Mouse (Mus musculus) forebrain, embryonic 14.5 days (tissue): ENCODE results near the gene Avl9. TPM values are rescaled to one million over a fixed set of nuclear protein-coding genes. Genes with fewer than 3 reads are reported as not detected.
A peak's percentile ranks its signal among the peaks of the same experiment; 100 is the strongest.

ENCODE experiments used
- ATAC-seq: fragments of 200-750 bp; cut with Nextera tagmentation; 2 replicates; pipeline ENCODE4 v1.8.0; 2017; ENCODE audit warnings: mild to moderate bottlenecking, moderate library complexity
- DNase-seq: peaks from one replicate; pipeline ENCODE4 v3.0.0-alpha.2; 2015; ENCODE audit warnings: low spot score
- H3K27ac ChIP-seq: fragments of 300-500 bp; sonication (generic); 2 replicates; pipeline ENCODE4 v1.5.1; 2014; ENCODE audit warnings: low read depth, mild to moderate bottlenecking, control low read depth, low read length, moderate library complexity
- H3K27me3 ChIP-seq: fragments of 300-500 bp; sonication (generic); replicated peaks from 2 replicates; pipeline ENCODE4 v1.6.1; 2014; ENCODE audit warnings: low read length, control low read depth, mixed read lengths; ENCODE audit not compliant: control insufficient read depth, insufficient read depth
- H3K36me3 ChIP-seq: fragments of 300-500 bp; sonication (generic); 2 replicates; pipeline ENCODE4 v1.6.1; 2014; ENCODE audit warnings: low read length, control low read depth; ENCODE audit not compliant: control insufficient read depth, insufficient read depth
- H3K4me1 ChIP-seq: fragments of 300-500 bp; sonication (generic); 2 replicates; pipeline ENCODE4 v1.6.1; 2014; ENCODE audit warnings: antibody characterized with exemption, low read length, control low read depth; ENCODE audit not compliant: control insufficient read depth, insufficient read depth
- H3K4me2 ChIP-seq: fragments of 300-500 bp; sonication (generic); 2 replicates; pipeline ENCODE4 v1.6.1; 2014; ENCODE audit warnings: mild to moderate bottlenecking, control low read depth, low read length
- H3K4me3 ChIP-seq: fragments of 300-500 bp; sonication (generic); 2 replicates; pipeline ENCODE4 v1.5.1; 2014; ENCODE audit warnings: low read depth, low read length, control low read depth
- H3K9ac ChIP-seq: fragments of 300-500 bp; sonication (generic); 2 replicates; pipeline ENCODE4 v1.6.1; 2014; ENCODE audit warnings: mild to moderate bottlenecking, low read length, control low read depth, moderate library complexity
- H3K9me3 ChIP-seq: fragments of 300-500 bp; sonication (generic); replicated peaks from 2 replicates; pipeline ENCODE4 v1.6.1; 2016; ENCODE audit warnings: low read length, control low read depth, mixed read lengths; ENCODE audit not compliant: control insufficient read depth
- WGBS: fragments of 180-500 bp; shearing (Covaris S2); extraction: QIAGEN DNeasy Blood & Tissue Kit; methylation state at CpG from one replicate; pipeline ENCODE4 v1.1.7; 2014; 5-methylcytosine and 5-hydroxymethylcytosine counted together
- polyA plus RNA-seq: library from polyadenylated mRNA; unstranded; fragments of >200 nt; fragmentation: Nextera tagmentation; extraction: Ambion mirVana; gene quantifications from 2 replicates; pipeline ENCODE4 v1.2.1, GENCODE M21; 2014

Avl9 gene
- 40.3 and 51.8 TPM in 2 replicates for polyA plus RNA-seq

GRCm38 (mm10) chr6:56714574-56715269 is at the start of gene Avl9:
Gene Avl9, plus strand, starts transcription at chr6:56714899.
- Histone ChIP-seq H3K36me3 (no peaks in the 10 kb centered on the region), H3K9ac (peak within 1 kb of the TSS; percentile 88), H3K4me2 (peak within 1 kb of the TSS; percentile 70), H3K9me3 (no peaks in the 10 kb centered on the region), H3K27ac (peak within 1 kb of the TSS; percentile 96), H3K4me1 (peaks cover 8% of the 10 kb centered on the region), H3K27me3 (no peaks in the 10 kb centered on the region), H3K4me3 (peak within 1 kb of the TSS; percentile 75)
- ATAC-seq = peak; percentile 98
- DNase-seq = peak; percentile 97
- WGBS = under 1% methylated on average over 51 of the region's 64 CpGs

- no peak for ATAC-seq
Observed at GRCm38 (mm10) chr6:56688238-56688637, 26.5 kb upstream of the Avl9 start.

GRCm38 (mm10) chr6:56691205-56691604 is 23.5 kb upstream of the Avl9 start:
- Histone ChIP-seq H3K4me1 (no peaks in the 10 kb centered on the region), H3K9me3 (no peaks in the 10 kb centered on the region), H3K36me3 (no peaks in the 10 kb centered on the region), H3K9ac (no peak overlapping the region), H3K27ac (no peak overlapping the region), H3K27me3 (no peaks in the 10 kb centered on the region), H3K4me2 (no peak overlapping the region), H3K4me3 (no peak overlapping the region)
- peak; percentile 84 for DNase-seq
- no peak for ATAC-seq
- 2% methylated on average over 2 of the region's 2 CpGs for WGBS

More at GRCm38 (mm10) chr6:56688238-56688637, 26.5 kb upstream of the Avl9 start:
- Histone ChIP-seq H3K9me3 (no peaks in the 10 kb centered on the region), H3K27ac (no peak overlapping the region), H3K27me3 (no peaks in the 10 kb centered on the region), H3K36me3 (no peaks in the 10 kb centered on the region), H3K4me1 (no peaks in the 10 kb centered on the region), H3K9ac (no peak overlapping the region), H3K4me3 (no peak overlapping the region), H3K4me2 (no peak overlapping the region)
- no peak for DNase-seq
- WGBS = 91% methylated on average over 3 of the region's 3 CpGs

- Histone ChIP-seq H3K9ac (no peak overlapping the region), H3K27me3 (no peaks in the 10 kb centered on the region), H3K4me3 (no peak overlapping the region), H3K36me3 (no peaks in the 10 kb centered on the region), H3K9me3 (no peaks in the 10 kb centered on the region), H3K27ac (no peak overlapping the region), H3K4me1 (no peaks in the 10 kb centered on the region), H3K4me2 (no peak overlapping the region)
- ATAC-seq (no peak), DNase-seq (no peak)
- 73% methylated on average over 4 of the region's 4 CpGs for WGBS
Observed at GRCm38 (mm10) chr6:56692445-56692844, 22.3 kb upstream of the Avl9 start.

- Histone ChIP-seq H3K36me3 (no peaks in the 10 kb centered on the region), H3K4me3 (peak within 1 kb of the TSS; percentile 68), H3K4me1 (0 out of 2 replicates have a peak, but pooled peaks cover 2% of the 10 kb centered on the region), H3K4me2 (peak within 1 kb of the TSS; percentile 76), H3K27ac (0 out of 2 replicates have a peak within 1 kb of the TSS, but pooled peaks have one; percentile 24), H3K9ac (peak within 1 kb of the TSS; percentile 68), H3K27me3 (no peaks in the 10 kb centered on the region), H3K9me3 (no peaks in the 10 kb centered on the region)
- 1% methylated on average over 46 of the region's 46 CpGs for WGBS
- peak; percentile 97 for DNase-seq
- ATAC-seq = peak; percentile 94
Observed at GRCm38 (mm10) chr6:56703931-56704900, 10.5 kb upstream of the Avl9 start, which contains the start of gene Lsm5. Gene Lsm5, minus strand, starts transcription at chr6:56704710.

GRCm38 (mm10) chr6:56714186-56714573 is 519 bp upstream of the Avl9 start:
- 50% methylated on average over 7 of the region's 7 CpGs for WGBS
- peak overlapping the region; percentile 70 for H3K4me2 ChIP-seq
- H3K4me1 ChIP-seq = peaks cover 8% of the 10 kb centered on the region
- H3K27me3 ChIP-seq = no peaks in the 10 kb centered on the region
- no peaks in the 10 kb centered on the region for H3K9me3 ChIP-seq
- no peak for ATAC-seq
- H3K36me3 ChIP-seq = no peaks in the 10 kb centered on the region
- no peak overlapping the region for H3K27ac ChIP-seq
- peak overlapping the region; percentile 75 for H3K4me3 ChIP-seq
- no peak overlapping the region for H3K9ac ChIP-seq
- DNase-seq = no peak

GRCm38 (mm10) chr6:56715270-56715666 is 569 bp downstream of the Avl9 start:
- Histone ChIP-seq H3K27ac (peak overlapping the region; percentile 96), H3K9ac (peak overlapping the region; percentile 88), H3K4me3 (peak overlapping the region; percentile 75), H3K4me2 (peak overlapping the region; percentile 70), H3K36me3 (no peaks in the 10 kb centered on the region), H3K27me3 (no peaks in the 10 kb centered on the region), H3K9me3 (no peaks in the 10 kb centered on the region), H3K4me1 (peaks cover 8% of the 10 kb centered on the region)
- DNase-seq (peak; percentile 90), ATAC-seq (no peak; the same call in 1 of the 2 replicates)
- WGBS = 0% methylated on average over 25 of the region's 25 CpGs

- Histone ChIP-seq H3K4me2 (no peak overlapping the region), H3K9me3 (no peaks in the 10 kb centered on the region), H3K27ac (no peak overlapping the region), H3K27me3 (no peaks in the 10 kb centered on the region), H3K4me1 (peaks cover 8% of the 10 kb centered on the region), H3K36me3 (peaks cover 9% of the 10 kb centered on the region; the same call in 1 of the 2 replicates), H3K9ac (no peak overlapping the region), H3K4me3 (no peak overlapping the region)
- DNase-seq (no peak), ATAC-seq (no peak)
- WGBS = 87% methylated on average over 1 of the region's 1 CpGs
Observed at GRCm38 (mm10) chr6:56719071-56719470, 4.4 kb downstream of the Avl9 start.
